Mouse (Mus musculus) limb, embryonic 11.5 days (tissue): Measurements from ENCODE around the gene Ppfibp2. TPM values are rescaled to one million over a fixed set of nuclear protein-coding genes. Genes with fewer than 3 reads are reported as not detected.
A peak's percentile ranks its signal among the peaks of the same experiment; 100 is the strongest.

Experiments used
- ATAC-seq: fragments of 200-750 bp; cut with Nextera tagmentation; 2 replicates; pipeline ENCODE4 v1.8.0; 2017; ENCODE audit warnings: low read depth; ENCODE audit not compliant: insufficient number of reproducible peaks, low FRiP score, low TSS enrichment
- DNase-seq: peaks from one replicate; pipeline ENCODE4 v3.0.0-alpha.2; 2015; ENCODE audit warnings: low spot score
- H3K27ac ChIP-seq: fragments of 300-500 bp; sonication (generic); replicated peaks from 2 replicates; pipeline ENCODE4 v1.5.1; 2014; ENCODE audit warnings: low read depth, mild to moderate bottlenecking, low read length
- H3K27me3 ChIP-seq: fragments of 300-500 bp; sonication (generic); 2 replicates; pipeline ENCODE4 v1.6.1; 2014; ENCODE audit warnings: mild to moderate bottlenecking, low read length, mixed read lengths; ENCODE audit not compliant: control insufficient read depth, insufficient read depth
- H3K36me3 ChIP-seq: fragments of 300-500 bp; sonication (generic); 2 replicates; pipeline ENCODE4 v1.6.1; 2014; ENCODE audit warnings: mild to moderate bottlenecking, low read length, moderate library complexity, mixed read lengths; ENCODE audit not compliant: control insufficient read depth, insufficient read depth
- H3K4me1 ChIP-seq: fragments of 300-500 bp; sonication (generic); 2 replicates; pipeline ENCODE4 v1.6.1; 2014; ENCODE audit warnings: low read length, mixed read lengths; ENCODE audit not compliant: control insufficient read depth, insufficient read depth
- H3K4me2 ChIP-seq: fragments of 300-500 bp; sonication (generic); 2 replicates; pipeline ENCODE4 v1.6.1; 2014; ENCODE audit warnings: low read depth, mild to moderate bottlenecking, moderate library complexity; ENCODE audit not compliant: severe bottlenecking
- H3K4me3 ChIP-seq: fragments of 300-500 bp; sonication (generic); 2 replicates; pipeline ENCODE4 v1.5.1; 2014; ENCODE audit warnings: low read depth, low read length
- H3K9ac ChIP-seq: fragments of 300-500 bp; sonication (generic); 2 replicates; pipeline ENCODE4 v1.6.1; 2014; ENCODE audit warnings: mild to moderate bottlenecking, low read length
- H3K9me3 ChIP-seq: fragments of 300-500 bp; sonication (generic); 2 replicates; pipeline ENCODE4 v1.6.1; 2016; ENCODE audit warnings: low read length; ENCODE audit not compliant: control insufficient read depth
- WGBS: fragments of 180-500 bp; shearing (Covaris S2); extraction: QIAGEN DNeasy Blood & Tissue Kit; methylation state at CpG from one replicate; pipeline ENCODE4 v1.1.7; 2014; 5-methylcytosine and 5-hydroxymethylcytosine counted together
- polyA plus RNA-seq: library from polyadenylated mRNA; unstranded; fragments of >200 nt; fragmentation: Nextera tagmentation; extraction: Ambion mirVana; gene quantifications from 2 replicates; pipeline ENCODE4 v1.2.1, GENCODE M21; 2014

Gene Ppfibp2
- polyA plus RNA-seq, 1 experiment from 2014 or later, result 18.3 TPM

DNA sequence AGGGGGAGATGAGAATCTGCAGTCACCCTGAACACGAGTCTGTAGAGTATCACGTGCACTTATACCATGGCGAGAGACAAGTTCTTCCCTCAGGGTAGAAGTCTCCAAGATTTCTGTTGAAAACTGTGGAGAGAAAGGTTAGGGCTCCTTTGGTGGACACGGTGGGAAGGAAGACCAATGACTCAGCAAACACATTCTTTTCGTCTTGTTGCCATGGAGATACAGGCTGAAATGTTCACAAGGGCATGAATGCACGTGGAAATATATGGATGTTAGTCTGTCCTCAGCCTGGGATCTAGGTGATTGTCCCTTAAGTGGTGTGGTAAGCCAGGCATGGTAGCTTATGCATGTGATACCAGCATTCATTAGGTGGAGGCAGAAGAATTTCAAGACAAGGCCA is 175.8 kb downstream of the Ppfibp2 start:
- ATAC-seq (no peak), DNase-seq (no peak)
- H3K4me2 ChIP-seq, result no peak overlapping the region
- H3K4me3 ChIP-seq, result no peak overlapping the region
- whole genome bisulfite sequencing, result 79% methylated on average over 6 of the region's 6 CpGs
- no peak overlapping the region for H3K9ac ChIP-seq
- H3K4me1 ChIP-seq, result no peaks in the 10 kb centered on the region
- H3K27me3 ChIP-seq, result no peaks in the 10 kb centered on the region
- no peak overlapping the region for H3K27ac ChIP-seq
- H3K36me3 ChIP-seq, result no peaks in the 10 kb centered on the region
- no peaks in the 10 kb centered on the region for H3K9me3 ChIP-seq

DNA sequence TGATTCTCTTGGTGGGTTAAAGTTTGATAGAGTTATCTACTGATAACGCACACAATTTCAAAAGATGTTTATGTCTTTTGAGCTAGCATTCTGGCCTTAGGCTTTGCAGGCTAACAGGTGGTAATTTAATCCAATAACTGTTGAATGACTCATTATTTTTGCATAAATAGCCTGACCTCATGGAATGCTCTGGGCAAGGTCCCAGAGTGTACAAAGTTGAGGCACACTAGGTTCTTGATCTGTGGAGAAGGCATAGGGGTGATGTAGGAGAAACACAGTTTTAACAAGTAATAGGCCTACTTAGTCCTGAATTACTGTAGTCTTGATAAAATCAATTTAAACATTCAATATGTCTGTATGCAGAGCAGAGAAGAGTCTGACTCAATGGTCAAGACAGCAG is 183.2 kb downstream of the Ppfibp2 start:
- DNase-seq (no peak), ATAC-seq (no peak)
- Histone ChIP-seq H3K36me3 (no peaks in the 10 kb centered on the region), H3K27me3 (no peaks in the 10 kb centered on the region), H3K9me3 (no peaks in the 10 kb centered on the region), H3K9ac (no peak overlapping the region), H3K4me1 (no peaks in the 10 kb centered on the region), H3K4me2 (no peak overlapping the region), H3K4me3 (no peak overlapping the region), H3K27ac (no peak overlapping the region)
- 86% methylated on average over 1 of the region's 1 CpGs for WGBS

DNA sequence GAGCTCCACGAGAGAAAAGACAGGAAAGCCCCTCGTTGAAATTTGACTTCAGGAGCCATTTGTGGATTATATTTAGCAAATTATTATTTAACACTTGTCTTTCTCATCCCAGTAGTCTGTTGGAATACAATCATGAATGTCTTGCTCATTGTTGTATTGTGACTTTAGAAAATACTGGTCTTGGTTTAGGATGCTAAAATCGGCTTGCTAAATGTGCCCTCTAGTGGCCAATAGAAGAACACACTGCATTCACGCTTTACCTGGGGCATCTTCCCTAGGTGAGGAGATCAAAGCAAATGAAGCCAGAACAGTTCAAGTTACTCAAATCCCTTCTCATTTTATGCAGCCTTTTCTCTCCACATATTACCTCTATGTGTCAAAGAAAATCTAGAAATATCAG is 184.6 kb downstream of the Ppfibp2 start:
- H3K4me3 ChIP-seq, result no peak overlapping the region
- DNase-seq (no peak), ATAC-seq (no peak)
- H3K4me2 ChIP-seq, result no peak overlapping the region
- H3K27me3 ChIP-seq, result no peaks in the 10 kb centered on the region
- H3K36me3 ChIP-seq, result no peaks in the 10 kb centered on the region
- 45% methylated on average over 4 of the region's 4 CpGs for WGBS
- H3K4me1 ChIP-seq, result no peaks in the 10 kb centered on the region
- no peaks in the 10 kb centered on the region for H3K9me3 ChIP-seq
- H3K9ac ChIP-seq, result no peak overlapping the region
- no peak overlapping the region for H3K27ac ChIP-seq

DNA sequence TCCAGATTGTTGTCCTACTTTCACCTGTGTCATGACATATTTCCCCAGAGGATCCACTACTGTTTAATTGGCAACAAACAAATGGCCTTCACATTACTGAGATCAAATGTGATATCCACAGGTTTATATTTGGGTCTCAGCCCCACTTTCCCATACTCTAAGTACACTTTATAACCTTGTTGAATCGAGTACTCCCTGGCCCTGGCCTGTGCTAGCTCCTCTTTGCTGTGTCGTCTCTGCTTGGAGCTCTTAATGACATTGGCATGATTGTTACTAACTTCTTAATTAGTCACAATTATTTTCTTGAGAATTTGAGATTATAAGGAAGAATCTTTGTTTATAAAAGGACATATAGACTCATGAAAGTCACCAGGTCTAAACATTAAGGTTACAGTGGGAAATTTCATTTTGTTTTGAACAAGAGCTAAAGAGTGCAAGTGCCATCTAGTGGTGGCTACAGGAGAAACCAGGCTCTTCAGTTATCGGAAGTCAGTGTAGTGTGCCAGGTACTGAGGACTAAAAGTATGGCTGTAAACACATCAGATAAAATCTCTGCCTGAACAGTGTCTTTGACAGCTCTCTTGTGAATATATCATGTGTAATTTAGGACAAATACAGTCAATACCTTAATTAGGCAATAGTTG is 193.1 kb downstream of the Ppfibp2 start:
- DNase-seq (peak; percentile 26), ATAC-seq (no peak)
- WGBS, result 59% methylated on average over 3 of the region's 3 CpGs
- H3K4me2 ChIP-seq, result no peak overlapping the region
- no peaks in the 10 kb centered on the region for H3K27me3 ChIP-seq
- H3K9me3 ChIP-seq, result no peaks in the 10 kb centered on the region
- H3K27ac ChIP-seq, result no peak overlapping the region
- H3K9ac ChIP-seq, result no peak overlapping the region
- no peaks in the 10 kb centered on the region for H3K4me1 ChIP-seq
- no peak overlapping the region for H3K4me3 ChIP-seq
- H3K36me3 ChIP-seq, result no peaks in the 10 kb centered on the region

DNA sequence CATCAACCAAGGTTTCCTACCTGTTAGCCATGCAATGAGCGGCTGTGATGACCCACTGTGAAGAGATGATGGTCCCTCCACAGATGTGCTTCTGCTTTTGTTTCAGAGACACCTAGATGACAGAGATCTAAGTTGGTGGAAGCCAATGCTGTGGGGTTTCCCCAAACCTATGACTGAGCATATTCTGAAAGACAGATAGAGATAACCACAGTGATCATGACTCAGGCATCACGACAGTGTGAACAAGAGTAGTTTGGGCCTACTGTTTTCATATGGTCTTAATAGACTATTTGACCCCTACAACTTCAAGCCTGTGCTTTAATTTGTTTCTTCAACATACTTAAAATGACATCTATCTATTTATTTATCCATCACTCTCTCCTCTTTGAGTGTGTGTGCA is 201.5 kb downstream of the Ppfibp2 start:
- Histone ChIP-seq H3K36me3 (no peaks in the 10 kb centered on the region), H3K9me3 (no peaks in the 10 kb centered on the region), H3K27ac (no peak overlapping the region), H3K9ac (no peak overlapping the region), H3K4me1 (no peaks in the 10 kb centered on the region), H3K4me2 (no peak overlapping the region), H3K4me3 (no peak overlapping the region), H3K27me3 (no peaks in the 10 kb centered on the region)
- ATAC-seq (no peak), DNase-seq (no peak)
- 88% methylated on average over 2 of the region's 2 CpGs for WGBS

Other genes with a start within 250 kb of the Ppfibp2 start
- gene Syt9, start 224.5 kb upstream of the Ppfibp2 start, polyA plus RNA-seq, result 2.5 and 2.9 TPM in 2 replicates
- 26.0 TPM in 2 replicates for gene Olfml1, start 27.8 kb upstream of the Ppfibp2 start, polyA plus RNA-seq
- not detected in 2 replicates for gene 5330417H12Rik, start 30.0 kb downstream of the Ppfibp2 start, polyA plus RNA-seq
- gene Cyb5r2, start 162.8 kb downstream of the Ppfibp2 start, polyA plus RNA-seq, result 0.47 and 0.92 TPM in 2 replicates
- gene Ovch2, start 206.0 kb downstream of the Ppfibp2 start, polyA plus RNA-seq, result not detected in 2 replicates
- gene Olfr467, start 217.1 kb downstream of the Ppfibp2 start, polyA plus RNA-seq, result not detected in 2 replicates
- not detected in 2 replicates for gene Olfr469, start 230.3 kb downstream of the Ppfibp2 start, polyA plus RNA-seq